Mouse (Mus musculus) kidney, adult 2 months (tissue): ENCODE data around the gene Ttf1.

Source experiments
- CTCF ChIP-seq: fragments of 200-500 bp; conservative IDR thresholded peaks from 2 replicates; pipeline ENCODE4 v1.5.1; 2011; ENCODE audit warnings: low read depth, mild to moderate bottlenecking, control low read depth, low read length, moderate library complexity, mixed read lengths; ENCODE audit not compliant: insufficient read depth, insufficient read length
- POLR2A ChIP-seq: fragments of 200-500 bp; IDR thresholded peaks from one replicate; pipeline ENCODE4 v1.6.1; 2011; ENCODE audit warnings: low read depth, low read length, control low read depth

DNA sequence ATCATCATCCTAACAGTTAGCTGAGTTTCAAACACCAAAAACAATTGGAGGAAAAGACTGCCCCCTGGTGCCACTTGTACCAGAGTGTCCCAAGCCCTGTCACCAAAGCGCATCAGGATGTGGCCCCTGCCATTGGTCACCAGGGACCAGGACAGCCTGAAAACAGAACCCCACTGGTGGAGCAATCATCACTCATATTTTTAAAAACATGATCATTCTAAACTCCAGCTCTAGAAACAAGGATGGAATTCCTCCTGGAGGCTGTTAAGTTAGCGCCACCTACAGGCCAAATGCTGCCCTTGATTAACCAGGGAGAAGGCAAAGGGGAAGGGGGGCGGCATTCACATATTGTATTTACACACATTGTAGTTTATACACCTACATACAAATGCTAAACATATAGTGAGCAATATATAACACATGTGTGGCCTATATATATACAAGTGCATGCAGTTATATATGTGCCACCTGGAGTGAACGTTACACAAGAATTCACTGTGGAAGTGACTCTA, 7.1 kb upstream of the Ttf1 start:
- TF ChIP-seq CTCF (peak; percentile 51; the same call in 1 of the 2 replicates), POLR2A (no peak)
